Mouse (Mus musculus) heart, postnatal 0 days (tissue): ENCODE measurements at regions not wholly inside any gene's neighbourhood (a gene's known extent, or its start where the extent isn't known, plus 50 kb on each side); places are given as distances from the start of the nearest gene placed in this dataset.

Source experiments
- CTCF ChIP-seq: IDR thresholded peaks from 2 replicates; pipeline ENCODE4 v1.5.1; 2016; ENCODE audit warnings: antibody characterized with exemption, control low read depth, low read depth
- EP300 ChIP-seq: IDR thresholded peaks from 2 replicates; pipeline ENCODE4 v1.6.1; 2016; ENCODE audit warnings: antibody characterized with exemption, low read depth

- TF ChIP-seq CTCF = no peak
- TF ChIP-seq EP300 = no peak
Observed at GRCm38 (mm10) chr4:142799291-142799690, 413.5 kb downstream of the Prdm2 start.
